Mouse (Mus musculus) G1E (cell line): Measurements from ENCODE around the gene Asic2. TPM values are rescaled to one million over a fixed set of nuclear protein-coding genes. Genes with fewer than 3 reads are reported as not detected.

Experiments used
- ATAC-seq: 2 replicates; pipeline ENCODE4 v1.8.0; 2016; ENCODE audit warnings: mild to moderate bottlenecking; ENCODE audit not compliant: insufficient number of reproducible peaks, poor library complexity, low FRiP score, severe bottlenecking; ENCODE audit errors: extremely low read depth
- DNase-seq: peaks from one replicate; pipeline ENCODE4 v3.0.0; 2012; ENCODE audit warnings: low spot score
- H3K27me3 ChIP-seq: 2 replicates; pipeline ENCODE4 v1.6.1; 2012; ENCODE audit warnings: mild to moderate bottlenecking, low read length, inconsistent platforms; ENCODE audit not compliant: insufficient read depth
- H3K36me3 ChIP-seq: replicated peaks from 2 replicates; pipeline ENCODE3; 2012; ENCODE audit warnings: mild to moderate bottlenecking, inconsistent platforms
- H3K4me1 ChIP-seq: 2 replicates; pipeline ENCODE4 v1.6.1; 2012; ENCODE audit warnings: low read depth, low read length, inconsistent platforms, mixed read lengths; ENCODE audit not compliant: insufficient read depth
- H3K4me3 ChIP-seq: 2 replicates; pipeline ENCODE4 v1.5.1; 2012; ENCODE audit warnings: low read depth, mild to moderate bottlenecking, inconsistent platforms, low read length, moderate library complexity, mixed read lengths
- H3K9me3 ChIP-seq: replicated peaks from 2 replicates; pipeline ENCODE4 v1.6.1; 2012; ENCODE audit warnings: inconsistent platforms
- CTCF ChIP-seq: IDR thresholded peaks from 2 replicates; pipeline ENCODE4 v1.5.1; 2012; ENCODE audit warnings: low read depth, low read length, inconsistent platforms, mixed read lengths
- GATA1 ChIP-seq: IDR thresholded peaks from 2 replicates; pipeline ENCODE4 v1.6.1; 2012; ENCODE audit warnings: borderline replicate concordance, low read length, inconsistent platforms, mixed read lengths
- GATA2 ChIP-seq: IDR thresholded peaks from 2 replicates; pipeline ENCODE4 v1.6.1; 2012; ENCODE audit warnings: low read depth, low read length, inconsistent platforms, borderline replicate concordance
- POLR2AphosphoS5 ChIP-seq: IDR thresholded peaks from 2 replicates; pipeline ENCODE4 v1.6.1; 2012; ENCODE audit warnings: low read depth, low read length, inconsistent platforms; ENCODE audit not compliant: insufficient replicate concordance
- TAL1 ChIP-seq: conservative IDR thresholded peaks from 2 replicates; pipeline ENCODE4 v1.6.1; 2012; ENCODE audit warnings: low read depth, low read length, inconsistent platforms, mixed read lengths
- polyA plus RNA-seq: library from polyadenylated mRNA; stranded (reverse); fragments of >175 nt; gene quantifications from 2 replicates; pipeline ENCODE4 v1.2.3, GENCODE M21; 2012
- total RNA-seq, 2 experiments: library from RNA; stranded (forward) in 1 of 2; stranded (reverse) in 1 of 2; fragments of 200-1000 nt in 1 of 2; fragments of >200 nt in 1 of 2; fragmentation: Nextera tagmentation in 1 of 2; gene quantifications; 2 replicates each; pipeline ENCODE4 v1.2.3; 2014 to 2017

Gene Asic2
- not detected in 2 replicates for total RNA-seq (2014; fragmentation: Nextera tagmentation)
- 0.12 and 0.16 TPM in 2 replicates for total RNA-seq (2017)
- not detected in 2 replicates for polyA plus RNA-seq

DNA sequence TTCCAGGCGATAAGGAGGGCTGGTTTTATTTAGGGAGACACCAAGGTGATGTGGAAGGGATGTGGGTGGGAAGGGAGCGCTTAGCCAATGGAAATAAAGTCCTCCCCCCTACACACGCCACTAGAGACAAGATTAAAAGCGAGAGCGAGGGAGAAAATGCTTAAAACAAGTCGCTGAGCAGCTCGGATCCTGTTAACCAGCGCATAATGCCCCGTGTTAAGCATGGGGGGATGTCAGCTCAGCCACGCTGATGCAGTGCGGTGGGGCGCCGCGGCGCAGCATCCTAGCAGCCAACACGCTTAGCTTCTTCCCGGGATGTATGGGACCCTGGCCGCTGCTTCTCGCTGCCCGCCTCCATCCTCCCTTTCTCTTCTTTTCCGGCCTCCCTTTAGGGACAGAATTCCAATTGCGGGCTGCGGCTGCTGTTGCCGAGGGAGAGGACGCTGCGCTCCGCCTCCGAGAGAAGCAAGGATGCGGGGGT is at the start of gene Asic2:
Asic2 (minus strand) TSS at position 57 of the 481 bp plus-strand sequence.
- peaks cover 74% of the 10 kb centered on the region for H3K9me3 ChIP-seq
- H3K27me3 ChIP-seq: no peaks in the 10 kb centered on the region
- TF ChIP-seq CTCF (no peak), GATA2 (no peak), TAL1 (no peak), GATA1 (no peak), POLR2AphosphoS5 (no peak)
- H3K4me1 ChIP-seq: no peaks in the 10 kb centered on the region
- no peaks in the 10 kb centered on the region for H3K36me3 ChIP-seq
- ATAC-seq: no peak
- DNase-seq: no peak
- H3K4me3 ChIP-seq: peak within 1 kb of the TSS; percentile 9; the same call in 1 of the 2 replicates

DNA sequence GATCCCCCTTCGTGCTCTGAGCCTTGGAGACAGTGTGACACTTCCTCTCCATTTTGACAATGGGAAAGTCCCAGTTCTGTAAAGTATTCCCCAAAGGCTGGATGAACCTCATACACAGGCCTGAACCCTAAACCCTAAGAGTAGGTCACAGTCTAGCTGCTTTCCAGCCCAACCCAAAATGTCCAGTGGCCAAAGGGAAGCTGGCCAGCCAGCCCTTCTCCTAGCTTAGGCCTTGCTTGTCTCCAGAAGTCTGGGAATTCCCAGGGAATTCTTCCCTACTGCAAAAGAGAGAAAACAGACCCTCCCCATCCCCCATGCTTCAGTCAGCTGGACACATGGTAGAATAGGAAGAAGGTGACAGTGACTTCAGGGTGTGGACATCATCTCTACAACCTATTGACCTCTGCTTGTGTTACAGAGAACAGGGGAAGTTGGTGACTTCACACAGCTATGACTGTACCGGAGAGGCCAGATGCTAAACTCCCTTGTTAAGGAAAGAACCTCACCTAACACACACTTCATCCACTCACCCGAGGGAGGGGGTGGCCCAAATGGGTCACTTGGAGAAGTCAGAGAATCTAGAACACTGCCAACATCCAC is 48.0 kb upstream of the Asic2 start:
- no peaks in the 10 kb centered on the region for H3K4me1 ChIP-seq
- no peak for DNase-seq
- ATAC-seq: no peak
- no peak overlapping the region for H3K4me3 ChIP-seq
- H3K27me3 ChIP-seq: no peaks in the 10 kb centered on the region
- H3K9me3 ChIP-seq: peaks cover 60% of the 10 kb centered on the region
- H3K36me3 ChIP-seq: no peaks in the 10 kb centered on the region
- TF ChIP-seq POLR2AphosphoS5 (no peak), GATA1 (no peak), CTCF (no peak), GATA2 (no peak), TAL1 (no peak)

DNA sequence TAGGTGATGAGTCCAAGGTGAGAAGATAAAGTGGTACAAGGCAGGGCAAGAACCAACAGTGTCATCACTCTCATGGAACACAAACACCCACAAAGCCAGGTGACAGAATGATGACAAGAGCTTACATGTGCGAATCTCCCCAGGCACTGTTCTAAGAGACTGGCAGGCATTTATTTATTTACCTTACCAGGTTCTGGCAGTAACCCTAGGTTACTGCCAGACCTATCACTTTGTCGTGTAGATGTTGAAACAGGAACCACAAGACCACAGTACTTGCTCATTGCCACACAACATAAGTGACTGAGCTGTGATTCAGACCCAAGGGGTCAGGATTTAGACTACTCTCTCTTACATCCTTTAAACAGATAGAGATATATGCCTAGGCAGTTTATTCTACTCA is 46.8 kb upstream of the Asic2 start:
- no peak for ATAC-seq
- Histone ChIP-seq H3K4me3 (no peak overlapping the region), H3K4me1 (no peaks in the 10 kb centered on the region), H3K9me3 (peaks cover 62% of the 10 kb centered on the region), H3K27me3 (no peaks in the 10 kb centered on the region), H3K36me3 (no peaks in the 10 kb centered on the region)
- TF ChIP-seq CTCF: no peak
- TF ChIP-seq GATA1: no peak
- no peak for TF ChIP-seq POLR2AphosphoS5
- TF ChIP-seq GATA2: no peak
- no peak for TF ChIP-seq TAL1
- DNase-seq: no peak

DNA sequence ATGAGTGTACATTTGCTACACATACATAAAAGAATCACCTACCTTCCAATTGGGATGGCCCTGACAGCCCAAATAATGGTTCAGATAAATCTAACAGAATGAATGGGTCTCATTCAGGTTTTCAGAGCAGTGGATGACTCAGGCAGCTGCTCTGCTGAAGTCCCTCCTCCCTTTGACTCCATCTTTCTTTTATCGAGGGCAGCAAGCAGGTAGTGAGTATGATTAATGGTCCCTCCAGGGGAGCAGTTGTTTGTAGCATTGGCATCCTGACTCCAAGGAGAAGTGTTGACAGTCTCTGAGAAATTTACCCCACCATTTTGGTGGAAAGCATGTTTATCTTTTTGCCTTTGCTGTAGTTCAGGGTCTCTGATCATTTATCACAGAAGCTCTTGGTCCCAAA is 45.5 kb upstream of the Asic2 start:
- TF ChIP-seq TAL1: no peak
- no peak for TF ChIP-seq GATA2
- no peak for TF ChIP-seq POLR2AphosphoS5
- no peak for TF ChIP-seq GATA1
- TF ChIP-seq CTCF: no peak
- DNase-seq (no peak), ATAC-seq (no peak)
- H3K4me3 ChIP-seq: no peak overlapping the region
- peaks cover 62% of the 10 kb centered on the region for H3K9me3 ChIP-seq
- no peaks in the 10 kb centered on the region for H3K36me3 ChIP-seq
- no peaks in the 10 kb centered on the region for H3K27me3 ChIP-seq
- H3K4me1 ChIP-seq: no peaks in the 10 kb centered on the region

DNA sequence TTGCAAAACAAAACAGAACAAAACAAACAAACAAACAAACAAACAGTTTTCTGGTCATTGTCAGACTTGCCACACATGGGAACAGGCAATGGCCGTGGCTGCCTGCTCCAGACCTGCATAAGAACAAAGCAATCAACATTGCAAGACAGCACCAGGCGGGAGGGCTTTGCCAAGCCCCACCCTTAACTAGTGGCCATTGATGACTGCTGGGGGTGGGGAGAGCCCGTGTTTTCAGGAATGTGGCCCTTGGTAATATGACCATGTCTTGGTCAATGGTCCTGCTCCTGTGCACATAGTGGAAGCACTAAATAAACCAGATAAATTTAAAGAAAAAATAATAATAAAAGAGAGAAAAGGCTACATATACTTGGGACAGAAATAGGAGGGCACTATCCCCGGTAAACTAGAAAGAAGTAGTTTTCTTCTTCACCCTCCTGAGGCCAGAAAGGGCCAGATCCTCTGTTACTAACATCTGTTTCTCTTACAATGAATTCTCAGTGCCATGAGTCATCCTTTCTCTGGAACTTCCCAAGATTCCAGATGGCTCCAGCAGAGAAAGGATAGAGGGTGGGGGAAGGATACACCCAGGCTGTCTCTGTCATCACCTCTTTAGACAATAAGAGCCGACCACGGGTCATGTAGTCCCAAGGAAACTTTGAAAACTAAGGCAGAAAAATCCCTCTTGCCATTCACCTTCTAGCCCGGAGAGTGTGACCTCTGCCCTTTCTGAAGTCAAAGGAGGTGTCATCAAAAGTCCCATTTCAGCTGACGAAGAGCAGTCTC is 43.3 kb upstream of the Asic2 start:
- Histone ChIP-seq H3K36me3 (no peaks in the 10 kb centered on the region), H3K9me3 (peaks cover 71% of the 10 kb centered on the region), H3K4me3 (no peak overlapping the region), H3K27me3 (no peaks in the 10 kb centered on the region), H3K4me1 (no peaks in the 10 kb centered on the region)
- no peak for ATAC-seq
- TF ChIP-seq GATA1: no peak
- no peak for TF ChIP-seq POLR2AphosphoS5
- TF ChIP-seq CTCF: no peak
- TF ChIP-seq TAL1: no peak
- TF ChIP-seq GATA2: no peak
- DNase-seq: no peak

DNA sequence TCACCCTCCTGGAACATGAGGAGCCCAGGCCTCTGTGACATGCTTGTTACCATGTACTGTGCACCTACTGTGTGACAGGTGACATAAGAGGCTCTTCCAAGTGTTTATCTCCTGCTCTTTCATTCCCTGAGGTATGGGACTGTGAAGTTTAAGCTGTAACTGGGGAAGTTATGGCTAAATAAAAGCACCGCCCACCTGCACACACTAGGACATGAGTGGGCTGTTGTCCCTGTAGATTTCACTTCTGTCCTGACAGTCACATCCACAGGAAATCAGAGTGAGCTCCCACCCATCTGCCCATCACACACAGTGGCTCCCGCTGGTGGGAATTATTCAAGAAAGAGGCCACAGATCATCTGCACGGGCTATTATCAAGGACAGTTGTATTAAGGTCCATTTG is 41.9 kb upstream of the Asic2 start:
- no peak overlapping the region for H3K4me3 ChIP-seq
- ATAC-seq: no peak
- H3K9me3 ChIP-seq: peaks cover 64% of the 10 kb centered on the region
- no peaks in the 10 kb centered on the region for H3K4me1 ChIP-seq
- no peak for TF ChIP-seq POLR2AphosphoS5
- TF ChIP-seq CTCF: no peak
- no peak for TF ChIP-seq TAL1
- TF ChIP-seq GATA1: no peak
- no peak for TF ChIP-seq GATA2
- no peak for DNase-seq
- no peaks in the 10 kb centered on the region for H3K27me3 ChIP-seq
- H3K36me3 ChIP-seq: no peaks in the 10 kb centered on the region
